Mouse (Mus musculus) naive thymus-derived CD4-positive, alpha-beta T cell, adult 2 months (primary cell): ENCODE results near the gene Zfp575.
"Not testable (repeated sequence)": the region's sequence is repeated elsewhere in the genome, so short reads cannot be mapped to it uniquely, and the experiment has no call there.

Source experiments
- DNase-seq: peaks from one replicate; pipeline ENCODE4 v3.0.0-alpha.2; 2011; ENCODE audit warnings: low read depth

Gene Zfp575

GRCm38 (mm10) chr7:24587330-24588105 is at the start of gene Zfp575, which contains the start of gene Ethe1:
Gene Zfp575, minus strand, starts transcription at chr7:24587641.
Gene Ethe1, plus strand, starts transcription at chr7:24587543.
- DNase-seq: no peak

- no peak for DNase-seq
Measured at GRCm38 (mm10) chr7:24637046-24637445, 49.6 kb upstream of the Zfp575 start.

GRCm38 (mm10) chr7:24636264-24636663 is 48.8 kb upstream of the Zfp575 start, which contains the start of gene Lypd3:
Gene Lypd3, plus strand, starts transcription at chr7:24636550.
- DNase-seq: no peak

- no peak for DNase-seq
Measured at GRCm38 (mm10) chr7:24630116-24630880, 42.9 kb upstream of the Zfp575 start.

GRCm38 (mm10) chr7:24629672-24630071 is 42.2 kb upstream of the Zfp575 start:
- DNase-seq: no peak

GRCm38 (mm10) chr7:24628685-24629610 is 41.5 kb upstream of the Zfp575 start:
- peak; percentile 75 for DNase-seq

GRCm38 (mm10) chr7:24622967-24623366 is 35.5 kb upstream of the Zfp575 start:
- DNase-seq: no peak

GRCm38 (mm10) chr7:24621193-24621592 is 33.8 kb upstream of the Zfp575 start:
- DNase-seq: no peak

- DNase-seq: no peak
Measured at GRCm38 (mm10) chr7:24619671-24620397, 32.4 kb upstream of the Zfp575 start.

- not testable (repeated sequence) for DNase-seq
Measured at GRCm38 (mm10) chr7:24618374-24618773, 30.9 kb upstream of the Zfp575 start.

GRCm38 (mm10) chr7:24617763-24618162 is 30.3 kb upstream of the Zfp575 start:
- DNase-seq: no peak

GRCm38 (mm10) chr7:24614816-24615215 is 27.4 kb upstream of the Zfp575 start:
- DNase-seq: no peak

- DNase-seq: no peak
Measured at GRCm38 (mm10) chr7:24612308-24612910, 25.0 kb upstream of the Zfp575 start.

- DNase-seq: no peak
Measured at GRCm38 (mm10) chr7:24611709-24612108, 24.3 kb upstream of the Zfp575 start.

- DNase-seq: peak; percentile 97
Measured at GRCm38 (mm10) chr7:24610879-24611494, 23.5 kb upstream of the Zfp575 start.

GRCm38 (mm10) chr7:24610144-24610878 is 22.9 kb upstream of the Zfp575 start, which contains the start of gene Phldb3:
Gene Phldb3, plus strand, starts transcription at chr7:24610763.
- peak; percentile 64 for DNase-seq

GRCm38 (mm10) chr7:24608561-24608960 is 21.1 kb upstream of the Zfp575 start:
- DNase-seq: peak; percentile 57

- DNase-seq: peak; percentile 87
Measured at GRCm38 (mm10) chr7:24608017-24608416, 20.6 kb upstream of the Zfp575 start.

GRCm38 (mm10) chr7:24606046-24606445 is 18.6 kb upstream of the Zfp575 start:
- no peak for DNase-seq

- no peak for DNase-seq
Measured at GRCm38 (mm10) chr7:24605561-24605960, 18.1 kb upstream of the Zfp575 start.
